In genomic region chr6:145992985-145993384, GRCm38 (mm10) we compare ENCODE assay signal across 10 mouse cellular contexts.
A peak's percentile ranks its signal among the peaks of the same experiment; 100 is the strongest.
DNase-seq lines count a peak whose midpoint lies in the region; ATAC-seq and TF ChIP-seq lines count a peak whose summit lies in the region.
"Had no signal": no experiment of that assay in that cellular context is flagged by ENCODE, and none has a peak within 500 bp of the region (broad histone marks: within the 10 kb centered on the region; RNA-seq: fewer than 3 reads in every experiment).

No protein-coding gene starts in this region.

- peak; percentile 51 for DNase-seq in gastrocnemius, postnatal 14 days
- no peak for DNase-seq in gastrocnemius, postnatal 25 days
- DNase-seq in 3T3-L1 (ENCODE audit: low read depth, low spot score) = peak; percentile 50
- DNase-seq in gonadal fat pad, adult 2 months (ENCODE audit: low read depth) = peak; percentile 83
- no peak for DNase-seq in thymus, postnatal 0 days (ENCODE audit: low spot score)
- no peak for DNase-seq in hindbrain, postnatal 0 days (ENCODE audit: low spot score)
- no peak for DNase-seq in forebrain, postnatal 0 days
- DNase-seq: gastrocnemius, postnatal 36 days had no signal

- no peak for ATAC-seq in limb, embryonic 15.5 days (ENCODE audit: insufficient number of reproducible peaks, low FRiP score, low TSS enrichment, low read depth)
- no peak for ATAC-seq in hindbrain, postnatal 0 days
- ATAC-seq in forebrain, postnatal 0 days = no peak

- H3K27me3 ChIP-seq in limb, embryonic 15.5 days = no peaks in the 10 kb centered on the region
- no peaks in the 10 kb centered on the region for H3K27me3 ChIP-seq in hindbrain, postnatal 0 days (ENCODE audit: insufficient read depth, low read length)
- H3K27me3 ChIP-seq in forebrain, postnatal 0 days (ENCODE audit: insufficient read depth, low read length) = no peaks in the 10 kb centered on the region
- H3K27me3 ChIP-seq: neural tube, embryonic 13.5 days had no signal

- H3K27ac ChIP-seq in limb, embryonic 15.5 days = 0 out of 2 replicates have a peak overlapping the region, but pooled peaks have one; percentile 40
- H3K27ac ChIP-seq in hindbrain, postnatal 0 days = no peak overlapping the region
- H3K27ac ChIP-seq in forebrain, postnatal 0 days (ENCODE audit: low read depth, low read length) = no peak overlapping the region
- H3K27ac ChIP-seq: neural tube, embryonic 13.5 days had no signal

- H3K9me3 ChIP-seq in limb, embryonic 15.5 days = no peaks in the 10 kb centered on the region
- H3K9me3 ChIP-seq in hindbrain, postnatal 0 days (ENCODE audit: low read length) = no peaks in the 10 kb centered on the region
- H3K9me3 ChIP-seq in forebrain, postnatal 0 days (ENCODE audit: low read length) = no peaks in the 10 kb centered on the region
- H3K9me3 ChIP-seq: neural tube, embryonic 13.5 days had no signal

- H3K4me3 ChIP-seq in limb, embryonic 15.5 days = no peak overlapping the region
- H3K4me3 ChIP-seq in hindbrain, postnatal 0 days (ENCODE audit: low read length) = no peak overlapping the region
- no peak overlapping the region for H3K4me3 ChIP-seq in forebrain, postnatal 0 days (ENCODE audit: low read depth, low read length)
- H3K4me3 ChIP-seq: neural tube, embryonic 13.5 days had no signal

- H3K4me2 ChIP-seq in limb, embryonic 15.5 days = no peak overlapping the region
- H3K4me2 ChIP-seq in hindbrain, postnatal 0 days (ENCODE audit: low read depth, low read length) = no peak overlapping the region
- H3K4me2 ChIP-seq in forebrain, postnatal 0 days (ENCODE audit: low read depth) = no peak overlapping the region
- H3K4me2 ChIP-seq: neural tube, embryonic 13.5 days had no signal

- no peaks in the 10 kb centered on the region for H3K36me3 ChIP-seq in limb, embryonic 15.5 days
- H3K36me3 ChIP-seq in hindbrain, postnatal 0 days (ENCODE audit: insufficient read depth, low read length) = no peaks in the 10 kb centered on the region
- H3K36me3 ChIP-seq in forebrain, postnatal 0 days (ENCODE audit: insufficient read depth) = no peaks in the 10 kb centered on the region
- H3K36me3 ChIP-seq: neural tube, embryonic 13.5 days had no signal

- no peak overlapping the region for H3K9ac ChIP-seq in limb, embryonic 15.5 days
- H3K9ac ChIP-seq in hindbrain, postnatal 0 days (replicated peaks; ENCODE audit: low read length) = no peak overlapping the region
- H3K9ac ChIP-seq in forebrain, postnatal 0 days = no peak overlapping the region
- H3K9ac ChIP-seq: neural tube, embryonic 13.5 days had no signal

- intact Hi-C loops in gastrocnemius, postnatal 14 days (cut with DNase I; ENCODE audit: low total_unique reads) = no loop called here

- 20% methylated on average over 10 of the region's 10 CpGs for WGBS in limb, embryonic 15.5 days
- 81% methylated on average over 10 of the region's 10 CpGs for WGBS in hindbrain, postnatal 0 days
- WGBS in forebrain, postnatal 0 days = 85% methylated on average over 10 of the region's 10 CpGs

- peaks cover 17% of the 10 kb centered on the region for H3K4me1 ChIP-seq in limb, embryonic 15.5 days
- no peaks in the 10 kb centered on the region for H3K4me1 ChIP-seq in hindbrain, postnatal 0 days (ENCODE audit: insufficient read depth, low read length)
- H3K4me1 ChIP-seq in forebrain, postnatal 0 days (ENCODE audit: insufficient read depth) = no peaks in the 10 kb centered on the region
- H3K4me1 ChIP-seq: neural tube, embryonic 13.5 days had no signal

- no peak for TF ChIP-seq CTCF in hindbrain, postnatal 0 days (IDR thresholded peaks at IDR 0.05; ENCODE audit: low read depth)
- no peak for TF ChIP-seq CTCF in forebrain, postnatal 0 days (IDR thresholded peaks at IDR 0.05; ENCODE audit: low read depth)

Comparison
In these comparisons a context has a peak if more than half of its experiments do, and no peak if none do; other contexts are left out.
1. DNase-seq: peak in gastrocnemius, postnatal 14 days (single experiment), 3T3-L1 (single experiment) and gonadal fat pad, adult 2 months (single experiment); none in gastrocnemius, postnatal 25 days (single experiment), thymus, postnatal 0 days (single experiment), hindbrain, postnatal 0 days (single experiment) and forebrain, postnatal 0 days (single experiment).